Mouse (Mus musculus) erythroblast, embryonic 14.5 days (primary cell): ENCODE measurements around the gene Klrg1.

Experiments used
- GATA1 ChIP-seq: IDR thresholded peaks from 2 replicates; pipeline ENCODE4 v1.6.1; 2012; ENCODE audit warnings: low read length, inconsistent platforms, mixed read lengths
- TAL1 ChIP-seq: IDR thresholded peaks from 3 replicates; pipeline ENCODE4 v1.6.1; 2012; ENCODE audit warnings: low read length, inconsistent platforms, mixed read lengths

- TF ChIP-seq GATA1 (no peak), TAL1 (no peak)
Observed at GRCm38 (mm10) chr6:122252146-122252545, 30.5 kb downstream of the Klrg1 start.
